Mouse (Mus musculus): Measurements from ENCODE around the gene Tapt1. TPM values are rescaled to one million over a fixed set of nuclear protein-coding genes. Genes with fewer than 3 reads are reported as not detected.
"Not testable (repeated sequence)": the region's sequence is repeated elsewhere in the genome, so short reads cannot be mapped to it uniquely, and the experiment has no call there.

Tapt1 gene
- total RNA-seq, 2 experiments from 2014 or later: 60.3 to 67.6 TPM

DNA sequence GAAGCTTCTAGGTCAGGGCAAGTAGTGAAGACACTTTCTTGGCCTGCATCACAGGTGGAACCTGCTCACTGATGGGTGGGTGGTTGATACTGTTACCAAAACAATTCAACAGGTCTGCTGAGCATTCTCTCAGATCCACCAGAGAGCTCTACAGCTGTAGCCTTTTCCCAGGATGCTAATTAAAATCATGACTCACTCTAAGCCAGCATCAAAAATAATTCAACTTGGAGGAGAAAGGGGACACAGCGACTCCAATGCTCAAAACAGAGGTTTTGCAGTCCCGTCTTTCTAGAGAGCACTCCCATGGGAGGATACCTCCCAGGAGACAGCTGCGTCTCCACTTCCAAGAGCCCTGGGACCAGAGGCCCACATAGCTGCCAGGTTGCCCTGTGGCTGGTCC is 78.7 kb downstream of the Tapt1 start:
- no peak for ATAC-seq (replicated peaks; ENCODE audit: low FRiP score, poor library complexity, severe bottlenecking)

DNA sequence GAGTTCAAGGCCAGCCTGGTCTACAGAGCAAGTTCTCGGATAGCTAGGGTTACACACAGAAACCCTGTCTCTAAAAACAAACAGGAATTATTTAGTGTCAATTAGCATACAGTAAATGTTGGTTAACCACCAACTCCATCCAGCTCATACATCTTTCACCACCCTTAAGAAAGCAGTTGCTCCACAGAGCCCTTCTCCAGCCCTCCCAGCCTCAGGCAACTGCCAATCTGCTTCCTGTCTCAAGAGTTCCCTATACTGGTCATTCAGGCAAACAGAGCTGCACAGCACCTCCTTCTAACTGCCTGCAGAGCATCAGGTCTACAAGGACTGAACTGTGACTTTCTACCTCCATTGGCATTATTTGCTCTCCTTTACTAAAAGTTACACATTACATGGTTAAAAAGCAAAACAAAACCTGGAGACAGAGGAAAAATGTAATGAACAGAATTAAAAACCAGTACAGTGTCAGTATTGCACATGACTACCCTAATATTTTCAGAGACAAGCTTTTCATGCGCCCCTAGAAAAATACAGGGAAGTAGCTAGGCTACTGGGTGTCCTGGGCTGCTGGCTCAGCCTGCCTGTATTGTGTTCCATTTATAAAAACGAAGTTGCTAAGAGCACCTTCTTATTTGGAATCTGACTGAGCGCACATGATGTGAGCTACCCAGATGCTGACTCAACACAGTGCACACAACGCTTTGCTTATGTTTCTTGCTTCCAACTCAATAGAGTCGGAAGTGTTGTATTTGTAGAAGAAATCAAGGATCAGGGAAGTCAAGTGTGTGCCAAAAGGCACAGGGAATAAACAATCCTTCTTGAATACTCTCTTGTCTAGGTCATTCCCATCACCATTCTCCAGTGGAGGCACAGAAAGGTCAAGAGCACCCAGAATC is 79.7 kb downstream of the Tapt1 start:
- ATAC-seq (replicated peaks; ENCODE audit: low FRiP score, poor library complexity, severe bottlenecking): no peak

DNA sequence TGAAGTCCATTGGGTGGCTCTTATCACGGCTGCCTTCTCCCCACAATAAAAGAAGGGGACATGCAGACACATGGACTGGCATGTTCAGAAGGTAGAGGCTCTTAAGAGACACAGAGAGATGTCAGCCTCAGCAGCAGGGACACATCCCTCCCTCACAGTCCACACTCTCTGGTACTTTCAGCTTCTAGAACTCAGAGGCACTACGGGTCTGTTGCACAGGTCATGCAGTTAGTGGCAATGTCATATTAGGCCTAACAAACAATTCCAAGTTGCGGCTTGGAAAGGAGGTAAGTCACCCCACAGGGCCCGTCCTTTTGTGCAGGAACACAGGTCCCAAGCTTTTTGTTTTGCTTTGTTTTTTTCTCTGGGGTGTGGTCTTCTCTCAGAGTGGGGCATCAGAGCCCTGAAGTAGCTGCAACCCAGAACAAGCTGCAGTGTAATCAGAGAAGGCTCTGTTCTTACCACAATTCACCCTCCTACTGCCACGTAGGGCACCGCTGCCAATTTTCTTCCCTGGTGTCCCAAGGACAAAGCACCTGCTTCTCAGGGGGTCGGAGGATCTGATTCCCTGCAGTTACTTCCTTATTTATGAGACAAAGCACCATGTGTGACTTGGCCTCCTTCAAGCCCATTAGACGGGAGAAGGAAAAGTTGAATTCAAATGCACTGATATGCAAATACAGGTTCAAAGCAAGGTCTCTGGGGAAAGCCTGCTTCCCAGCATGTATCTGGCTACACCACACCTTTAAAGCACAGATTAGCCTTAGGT is 82.8 kb downstream of the Tapt1 start:
- ATAC-seq (replicated peaks; ENCODE audit: low FRiP score, poor library complexity, severe bottlenecking): no peak

DNA sequence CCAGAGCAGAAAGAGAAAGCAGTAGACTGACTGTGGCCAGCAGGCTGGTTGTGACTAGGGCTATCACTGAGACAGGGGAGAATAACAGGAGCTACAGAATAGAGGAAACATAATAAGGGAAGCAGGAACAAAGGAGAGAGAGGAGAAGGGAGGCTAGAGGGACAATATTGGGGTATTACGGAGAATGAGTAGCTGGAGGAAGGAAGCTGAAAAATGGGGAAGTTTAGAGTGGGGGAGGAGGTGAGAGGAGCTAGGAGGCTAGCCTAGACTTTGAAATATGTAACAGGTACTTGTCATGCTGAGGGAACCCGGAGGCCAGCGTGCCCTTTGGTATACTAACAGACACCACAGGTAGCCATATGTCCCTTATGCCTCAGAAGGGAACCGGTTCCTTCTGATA is 98.9 kb downstream of the Tapt1 start:
- ATAC-seq (replicated peaks; ENCODE audit: low FRiP score, poor library complexity, severe bottlenecking): no peak

DNA sequence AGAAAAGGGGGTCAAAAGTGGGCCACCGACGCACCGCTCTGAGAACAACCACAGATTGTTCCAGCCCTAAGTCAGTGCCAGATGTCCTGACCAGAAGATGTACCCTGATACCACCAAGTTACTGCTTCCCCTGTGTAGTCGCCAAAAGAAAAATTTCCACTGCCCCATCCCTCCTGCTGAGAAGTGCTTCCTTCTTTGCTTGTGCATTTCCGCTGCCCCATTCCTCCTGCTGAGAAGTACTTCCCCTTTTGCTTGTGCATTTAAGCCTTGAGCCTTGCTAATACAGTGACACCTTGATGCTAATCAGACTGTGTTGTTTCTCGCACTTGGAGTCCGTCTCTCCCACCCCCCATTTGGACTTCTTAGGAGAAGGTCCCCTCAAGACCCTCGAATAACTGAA is 99.9 kb downstream of the Tapt1 start:
- not testable (repeated sequence) for ATAC-seq (replicated peaks; ENCODE audit: low FRiP score, poor library complexity, severe bottlenecking)

Other genes with a start within 250 kb of the Tapt1 start
- not detected in 2 replicates for gene Fgfbp1, start 244.8 kb downstream of the Tapt1 start, total RNA-seq (2015; ENCODE audit: low replicate concordance)
- gene Fgfbp1, start 244.8 kb downstream of the Tapt1 start, total RNA-seq (2017; ENCODE audit: low replicate concordance): not detected in 2 replicates
- 13.8 and 31.6 TPM in 2 replicates for gene Prom1, start 124.6 kb downstream of the Tapt1 start, total RNA-seq (2015; ENCODE audit: low replicate concordance)
- 14.1 and 16.7 TPM in 2 replicates for gene Prom1, start 124.6 kb downstream of the Tapt1 start, total RNA-seq (2017; ENCODE audit: low replicate concordance)

Data from erythroblast, adult 5-6 weeks (primary cell).